Mouse (Mus musculus) liver, embryonic 14.5 days (tissue): ENCODE data around the gene Mab21l3.

Source experiments
- CTCF ChIP-seq: IDR thresholded peaks from 2 replicates; pipeline ENCODE4 v1.5.1; 2016; ENCODE audit warnings: antibody characterized with exemption, low read depth, control low read depth
- EP300 ChIP-seq: IDR thresholded peaks from 2 replicates; pipeline ENCODE4 v1.6.1; 2016; ENCODE audit warnings: antibody characterized with exemption, low read depth

- TF ChIP-seq EP300 (no peak), CTCF (no peak)
These were observed 32.8 kb downstream of the Mab21l3 start for GRCm38 (mm10) chr3:101816006-101816405.
